Mouse (Mus musculus): Measurements from ENCODE around the gene Dcdc2b. TPM values are rescaled to one million over a fixed set of nuclear protein-coding genes. Genes with fewer than 3 reads are reported as not detected.

The Dcdc2b gene
- polyA plus RNA-seq, 1 experiment = not detected

DNA sequence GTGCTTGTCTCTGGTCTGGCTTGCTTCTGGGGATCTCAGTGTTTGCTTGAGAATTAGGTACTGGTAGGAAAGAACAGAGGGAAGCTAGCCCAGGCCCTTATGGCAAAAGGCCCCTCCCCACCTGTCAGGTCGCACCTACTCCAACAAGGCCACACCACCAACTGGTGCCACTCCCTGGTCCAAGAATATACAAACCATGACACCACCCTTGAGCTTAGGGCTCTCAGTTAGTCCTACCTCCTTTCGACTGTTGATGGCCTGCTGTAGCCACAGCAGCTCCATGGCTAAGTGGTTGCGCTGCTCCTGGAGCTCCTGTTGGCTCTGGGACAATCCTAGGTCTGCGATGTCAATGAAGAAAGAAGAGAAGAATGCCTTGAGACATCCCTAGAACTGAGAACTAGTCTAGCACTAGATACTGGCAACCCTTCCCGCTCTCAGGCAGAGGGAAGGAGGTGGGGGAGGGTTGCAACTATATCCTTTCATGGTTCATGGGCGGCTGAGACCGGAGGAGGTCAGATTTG lies 3.1 kb upstream of the Dcdc2b start:
- TF ChIP-seq GATA1 (IDR thresholded peaks at IDR 0.05; ENCODE audit: low read length) = no peak
- no peak for TF ChIP-seq TAL1 (IDR thresholded peaks at IDR 0.05; ENCODE audit: low read length)
- peaks cover 48% of the 10 kb centered on the region for H3K4me1 ChIP-seq (ENCODE audit: control insufficient read depth)
- no peak overlapping the region for H3K4me3 ChIP-seq (replicated peaks)
- H3K9me3 ChIP-seq (ENCODE audit: control insufficient read depth, low read length) = no peaks in the 10 kb centered on the region
- H3K36me3 ChIP-seq (ENCODE audit: control insufficient read depth) = peaks cover 32% of the 10 kb centered on the region
- no peaks in the 10 kb centered on the region for H3K27me3 ChIP-seq (ENCODE audit: control insufficient read depth)

DNA sequence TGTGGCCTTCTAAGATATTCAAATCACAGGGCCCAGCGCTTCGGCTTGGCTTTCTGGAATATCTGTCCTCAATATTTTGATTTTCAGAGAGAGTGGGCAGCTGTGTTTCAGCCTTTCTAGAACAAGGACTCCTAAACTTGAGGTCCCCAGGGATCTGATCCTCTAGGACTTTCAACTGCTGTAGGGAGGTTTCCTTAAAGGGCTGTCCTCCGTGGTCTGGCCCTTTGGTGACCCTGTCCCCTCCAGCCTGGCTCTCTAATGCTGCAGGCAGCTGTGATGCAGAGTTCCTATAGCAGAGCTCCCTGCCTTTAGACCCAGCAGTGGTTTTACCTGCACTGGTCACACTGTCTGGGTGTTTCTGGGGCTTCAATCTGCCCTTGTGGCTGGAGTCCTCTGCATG lies 2.6 kb upstream of the Dcdc2b start:
- Histone ChIP-seq H3K9me3 (ENCODE audit: control insufficient read depth, low read length) (no peaks in the 10 kb centered on the region), H3K36me3 (ENCODE audit: control insufficient read depth) (peaks cover 37% of the 10 kb centered on the region), H3K4me1 (ENCODE audit: control insufficient read depth) (peaks cover 43% of the 10 kb centered on the region), H3K27me3 (ENCODE audit: control insufficient read depth) (no peaks in the 10 kb centered on the region), H3K4me3 (replicated peaks) (no peak overlapping the region)
- TF ChIP-seq TAL1 (IDR thresholded peaks at IDR 0.05; ENCODE audit: low read length) = no peak
- TF ChIP-seq GATA1 (IDR thresholded peaks at IDR 0.05; ENCODE audit: low read length) = no peak

DNA sequence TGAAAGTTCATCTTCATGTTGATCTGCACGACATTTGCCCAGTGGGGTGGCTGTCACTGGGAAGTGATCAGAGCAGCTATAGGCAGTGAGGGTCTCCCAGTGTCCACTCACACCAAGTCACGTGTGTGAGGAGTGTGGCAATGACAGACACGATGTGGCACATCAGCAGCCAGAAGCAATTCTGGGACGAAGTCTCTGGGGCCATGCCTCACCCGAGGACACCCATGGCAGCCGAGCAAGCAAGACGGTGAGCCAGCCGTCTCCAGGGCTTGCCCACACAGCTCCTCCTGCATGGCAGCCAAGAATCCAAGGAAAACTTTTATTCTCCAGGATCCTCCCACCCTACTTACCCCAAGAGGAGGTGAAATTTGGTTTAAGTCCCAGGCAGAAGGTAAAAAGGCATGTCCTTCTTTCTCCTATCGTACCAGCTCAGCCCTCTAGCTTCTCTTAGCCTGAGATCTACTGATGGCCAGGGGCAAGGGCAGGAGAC lies 1.8 kb upstream of the Dcdc2b start:
- H3K36me3 ChIP-seq (ENCODE audit: control insufficient read depth) = peaks cover 43% of the 10 kb centered on the region
- no peak overlapping the region for H3K4me3 ChIP-seq (replicated peaks)
- H3K4me1 ChIP-seq (ENCODE audit: control insufficient read depth) = peaks cover 39% of the 10 kb centered on the region
- H3K27me3 ChIP-seq (ENCODE audit: control insufficient read depth) = no peaks in the 10 kb centered on the region
- TF ChIP-seq GATA1 (IDR thresholded peaks at IDR 0.05; ENCODE audit: low read length) (no peak), TAL1 (IDR thresholded peaks at IDR 0.05; ENCODE audit: low read length) (no peak)
- H3K9me3 ChIP-seq (ENCODE audit: control insufficient read depth, low read length) = no peaks in the 10 kb centered on the region

DNA sequence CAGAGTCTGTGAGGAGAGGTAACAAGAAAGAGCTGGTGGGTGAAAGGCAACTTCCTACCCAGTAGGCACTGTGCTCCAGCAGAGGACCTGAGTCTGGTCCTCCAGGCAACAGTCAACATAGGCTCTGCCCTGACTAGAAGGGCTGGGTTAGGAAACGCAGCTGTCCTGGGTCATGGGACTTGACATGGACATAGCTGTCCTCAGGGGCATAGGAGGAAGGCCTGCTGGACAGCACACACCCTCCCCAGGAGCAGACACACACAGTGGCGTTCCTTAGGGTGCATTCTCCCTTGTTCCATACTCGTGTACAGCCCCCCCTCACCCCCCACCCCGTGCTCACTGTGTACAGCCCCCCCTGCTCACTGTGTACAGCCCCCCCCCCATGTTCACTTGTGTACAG lies 3.6 kb downstream of the Dcdc2b start:
- no peak for TF ChIP-seq GATA1 (IDR thresholded peaks at IDR 0.05; ENCODE audit: low read length)
- TF ChIP-seq TAL1 (IDR thresholded peaks at IDR 0.05; ENCODE audit: low read length) = no peak
- Histone ChIP-seq H3K36me3 (ENCODE audit: control insufficient read depth) (peaks cover 70% of the 10 kb centered on the region), H3K4me3 (replicated peaks) (no peak overlapping the region), H3K4me1 (ENCODE audit: control insufficient read depth) (peaks cover 21% of the 10 kb centered on the region), H3K9me3 (ENCODE audit: control insufficient read depth, low read length) (no peaks in the 10 kb centered on the region), H3K27me3 (ENCODE audit: control insufficient read depth) (no peaks in the 10 kb centered on the region)

DNA sequence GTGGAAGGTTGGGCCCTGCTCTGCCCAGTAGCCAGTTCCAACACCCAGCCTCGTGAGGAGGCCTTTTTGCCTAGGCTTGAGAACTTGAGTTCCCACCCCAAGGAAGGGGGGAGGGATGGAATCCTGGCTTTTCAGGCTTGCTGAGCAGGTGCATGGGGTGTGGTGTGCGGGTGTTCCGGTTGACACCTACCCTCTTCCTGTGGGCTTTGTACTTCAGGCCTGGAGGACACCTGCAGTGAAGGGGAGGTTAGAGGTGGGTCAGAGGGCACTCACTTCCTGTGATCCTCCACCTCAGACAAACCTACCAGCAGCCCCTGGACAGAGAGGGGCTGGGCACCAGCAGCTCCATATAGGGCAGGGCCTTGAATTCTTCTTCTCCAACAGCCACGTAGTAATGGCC lies 4.0 kb downstream of the Dcdc2b start:
- H3K27me3 ChIP-seq (ENCODE audit: control insufficient read depth) = no peaks in the 10 kb centered on the region
- H3K9me3 ChIP-seq (ENCODE audit: control insufficient read depth, low read length) = no peaks in the 10 kb centered on the region
- peaks cover 21% of the 10 kb centered on the region for H3K4me1 ChIP-seq (ENCODE audit: control insufficient read depth)
- TF ChIP-seq GATA1 (IDR thresholded peaks at IDR 0.05; ENCODE audit: low read length) = no peak
- peaks cover 74% of the 10 kb centered on the region for H3K36me3 ChIP-seq (ENCODE audit: control insufficient read depth)
- no peak overlapping the region for H3K4me3 ChIP-seq (replicated peaks)

DNA sequence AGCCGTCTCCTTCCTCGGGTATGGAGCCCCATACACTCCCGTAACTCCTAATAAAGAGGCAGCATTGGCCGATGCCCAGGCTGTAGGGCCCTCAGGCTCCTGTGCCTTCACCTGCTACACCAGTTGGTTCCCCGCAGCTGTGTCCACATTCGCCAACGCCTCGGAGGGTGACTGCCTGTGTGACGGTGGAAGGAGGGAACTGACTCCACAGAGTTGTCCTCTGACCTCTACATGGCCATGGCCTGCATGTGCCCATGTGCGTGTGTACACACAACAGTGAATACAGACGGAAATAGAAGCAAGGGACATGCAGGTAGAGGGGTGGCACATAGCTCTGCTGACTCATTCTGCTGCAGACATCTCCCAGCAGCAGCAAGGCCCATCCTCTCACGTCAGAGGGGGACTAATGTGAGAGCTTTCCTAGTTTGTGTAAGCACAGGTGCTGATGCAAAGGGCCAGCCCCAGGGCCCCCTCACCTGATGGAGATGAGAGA lies 4.9 kb downstream of the Dcdc2b start:
- Histone ChIP-seq H3K4me1 (ENCODE audit: control insufficient read depth) (peaks cover 23% of the 10 kb centered on the region), H3K27me3 (ENCODE audit: control insufficient read depth) (no peaks in the 10 kb centered on the region), H3K36me3 (ENCODE audit: control insufficient read depth) (peaks cover 80% of the 10 kb centered on the region), H3K4me3 (replicated peaks) (no peak overlapping the region), H3K9me3 (ENCODE audit: control insufficient read depth, low read length) (no peaks in the 10 kb centered on the region)
- TF ChIP-seq TAL1 (IDR thresholded peaks at IDR 0.05; ENCODE audit: low read length) = no peak
- no peak for TF ChIP-seq GATA1 (IDR thresholded peaks at IDR 0.05; ENCODE audit: low read length)

DNA sequence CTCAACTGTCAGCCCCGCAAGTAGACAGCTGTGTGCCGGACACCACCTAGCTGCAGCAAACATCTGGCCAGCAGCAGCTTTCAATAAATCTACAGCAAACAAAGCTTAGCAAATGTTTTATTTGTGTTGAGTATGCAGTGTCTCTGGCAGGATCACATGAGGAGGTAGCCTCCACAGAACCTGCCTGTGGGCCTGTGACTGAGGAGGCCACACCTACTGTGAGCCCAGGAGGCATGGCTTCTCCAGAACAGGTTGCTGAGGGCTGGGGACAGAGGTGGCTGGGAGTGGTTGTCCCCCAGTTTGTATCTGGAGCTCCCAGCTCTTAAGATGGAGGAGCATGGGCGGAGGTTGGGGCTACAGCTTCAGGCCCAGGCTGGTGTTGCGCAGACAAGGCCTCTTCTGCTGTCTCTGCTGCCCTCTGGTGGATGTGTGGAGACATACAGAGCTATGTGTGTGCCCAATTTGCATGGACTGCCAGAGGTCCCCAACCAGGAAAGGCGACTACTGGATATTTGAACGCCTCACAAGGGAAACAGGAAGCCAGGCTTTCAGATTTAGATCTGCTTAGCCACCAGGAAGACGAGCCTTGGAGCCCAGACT lies 5.5 kb downstream of the Dcdc2b start:
- peaks cover 82% of the 10 kb centered on the region for H3K36me3 ChIP-seq (ENCODE audit: control insufficient read depth)
- peaks cover 26% of the 10 kb centered on the region for H3K4me1 ChIP-seq (ENCODE audit: control insufficient read depth)
- no peak overlapping the region for H3K4me3 ChIP-seq (replicated peaks)
- H3K9me3 ChIP-seq (ENCODE audit: control insufficient read depth, low read length) = no peaks in the 10 kb centered on the region
- no peaks in the 10 kb centered on the region for H3K27me3 ChIP-seq (ENCODE audit: control insufficient read depth)
- TF ChIP-seq TAL1 (IDR thresholded peaks at IDR 0.05; ENCODE audit: low read length) (no peak), GATA1 (IDR thresholded peaks at IDR 0.05; ENCODE audit: low read length) (no peak)

DNA sequence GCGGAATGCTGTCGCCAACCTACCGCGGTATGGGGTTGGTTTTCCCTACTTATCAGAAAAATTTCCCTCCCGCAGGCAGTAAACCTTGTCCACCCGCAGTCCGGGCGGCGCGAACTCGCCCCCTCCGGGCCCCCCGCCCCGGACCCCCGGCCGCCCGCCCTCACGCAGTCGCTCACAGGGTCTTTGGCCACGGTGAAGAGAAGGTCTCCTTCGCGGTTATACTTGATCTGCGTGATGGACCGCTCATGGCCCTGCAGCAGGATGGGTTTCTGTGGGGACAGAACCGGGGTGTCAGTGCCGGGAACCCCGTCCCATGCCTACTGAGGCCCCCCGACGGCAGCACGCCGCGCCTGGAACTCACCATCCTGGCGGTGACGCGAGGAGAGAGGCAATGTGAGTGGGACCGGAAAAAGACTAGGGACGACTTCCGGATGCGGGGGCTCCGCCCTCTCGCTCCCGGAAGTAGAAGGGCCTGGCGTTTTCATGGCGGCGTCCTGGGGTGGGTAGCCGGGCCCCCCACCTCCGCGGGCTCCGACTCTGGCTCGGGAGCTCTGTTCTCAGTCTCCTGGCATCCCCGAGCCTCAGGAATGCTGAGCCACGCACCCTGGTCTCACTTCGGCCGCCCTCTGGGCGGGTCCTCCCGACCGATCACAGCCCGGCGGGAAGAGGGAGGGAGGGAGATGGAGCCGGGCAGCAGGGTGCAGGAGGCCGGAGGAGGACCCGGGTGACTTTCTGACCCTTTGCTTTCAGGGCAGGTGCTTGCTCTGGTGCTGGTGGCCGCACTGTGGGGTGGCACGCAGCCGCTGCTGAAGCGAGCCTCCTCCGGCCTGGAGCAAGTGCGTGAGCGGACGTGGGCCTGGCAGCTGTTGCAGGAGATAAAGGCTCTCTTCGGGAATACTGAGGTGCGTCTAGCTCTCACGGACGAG lies 13.6 kb downstream of the Dcdc2b start, which contains the start of the genes Eif3i and Tmem234:
Gene Eif3i (minus strand): TSS at position 416 of the 926 bp plus-strand sequence.
Gene Tmem234 (plus strand): TSS at position 436 of the 926 bp plus-strand sequence.
- Histone ChIP-seq H3K36me3 (ENCODE audit: control insufficient read depth) (peaks cover 75% of the 10 kb centered on the region), H3K9me3 (ENCODE audit: control insufficient read depth, low read length) (no peaks in the 10 kb centered on the region), H3K27me3 (ENCODE audit: control insufficient read depth) (no peaks in the 10 kb centered on the region), H3K4me1 (ENCODE audit: control insufficient read depth) (peaks cover 44% of the 10 kb centered on the region), H3K4me3 (replicated peaks) (peak within 1 kb of the TSS; percentile 100)
- TF ChIP-seq GATA1 (IDR thresholded peaks at IDR 0.05; ENCODE audit: low read length) (peak; percentile 66), TAL1 (IDR thresholded peaks at IDR 0.05; ENCODE audit: low read length) (peak; percentile 76)

DNA sequence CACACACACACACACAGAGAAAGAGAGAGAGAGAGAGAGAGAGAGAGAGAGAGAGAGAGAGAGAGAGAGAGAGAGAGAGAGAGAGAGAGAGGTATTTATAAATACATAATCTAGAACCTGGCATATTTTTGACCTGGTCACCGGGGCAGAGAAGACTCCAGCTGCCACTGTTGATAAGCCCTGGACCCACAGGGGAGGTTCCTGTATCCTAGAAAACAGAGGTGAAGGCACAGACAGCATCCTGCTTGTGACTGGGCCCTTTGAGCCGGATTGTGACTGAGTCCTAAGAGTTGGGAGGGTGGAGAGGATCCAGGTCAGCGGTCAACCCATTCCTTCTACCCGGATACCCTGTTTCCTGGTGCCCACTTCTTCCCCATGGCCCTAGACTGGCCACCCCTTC lies 25.2 kb downstream of the Dcdc2b start:
- peaks cover 45% of the 10 kb centered on the region for H3K36me3 ChIP-seq (ENCODE audit: control insufficient read depth)
- peak; percentile 29; the same call in 1 of the 2 replicates for TF ChIP-seq GATA1 (IDR thresholded peaks at IDR 0.05; ENCODE audit: low read length)
- TF ChIP-seq TAL1 (IDR thresholded peaks at IDR 0.05; ENCODE audit: low read length) = peak; percentile 60
- no peaks in the 10 kb centered on the region for H3K9me3 ChIP-seq (ENCODE audit: control insufficient read depth, low read length)
- H3K4me3 ChIP-seq (replicated peaks) = peak overlapping the region; percentile 6
- no peaks in the 10 kb centered on the region for H3K27me3 ChIP-seq (ENCODE audit: control insufficient read depth)
- peaks cover 36% of the 10 kb centered on the region for H3K4me1 ChIP-seq (ENCODE audit: control insufficient read depth)
